Mouse (Mus musculus) bone marrow, adult 2 months (tissue): Measurements from ENCODE around the gene Prss23.

Source experiments
- CTCF ChIP-seq: fragments of 200-500 bp; IDR thresholded peaks from 2 replicates; pipeline ENCODE4 v1.5.1; 2011; ENCODE audit warnings: low read length, control low read depth; ENCODE audit not compliant: control insufficient read depth, insufficient read depth
- POLR2A ChIP-seq: fragments of 200-500 bp; IDR thresholded peaks from 2 replicates; pipeline ENCODE4 v1.6.1; 2011; ENCODE audit warnings: low read depth, mild to moderate bottlenecking, control low read depth, low read length, borderline replicate concordance; ENCODE audit not compliant: control insufficient read depth

DNA sequence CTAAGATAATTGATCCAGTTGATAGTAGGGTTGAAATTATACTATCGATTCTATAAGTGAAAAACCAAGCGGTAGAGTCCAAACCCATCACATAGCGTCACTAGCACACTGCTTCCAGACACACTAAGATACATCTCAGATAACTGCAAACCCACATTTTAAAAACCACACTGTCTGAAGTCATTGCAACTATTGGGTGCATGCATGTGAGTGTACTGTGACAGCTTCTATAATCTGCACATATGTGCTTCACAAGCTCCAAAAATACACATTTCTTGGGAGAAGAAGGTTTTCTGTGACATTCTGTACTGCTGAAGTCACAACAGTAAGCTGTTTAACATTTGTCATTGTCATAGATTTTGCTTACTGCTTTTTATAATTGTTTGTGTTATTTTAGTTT is 49.1 kb upstream of the Prss23 start:
- TF ChIP-seq CTCF, result no peak
- no peak for TF ChIP-seq POLR2A
